Mouse (Mus musculus) lung, embryonic 14.5 days (tissue): Measurements from ENCODE around the gene Nif3l1. TPM values are rescaled to one million over a fixed set of nuclear protein-coding genes. Genes with fewer than 3 reads are reported as not detected.

Experiments
- ATAC-seq: fragments of 200-750 bp; cut with Nextera tagmentation; 2 replicates; pipeline ENCODE4 v1.8.0; 2017; ENCODE audit warnings: mild to moderate bottlenecking, moderate TSS enrichment, moderate library complexity; ENCODE audit not compliant: insufficient read depth
- DNase-seq: peaks from one replicate; pipeline ENCODE4 v3.0.0-alpha.2; 2015
- H3K27ac ChIP-seq: fragments of 300-500 bp; sonication (generic); 2 replicates; pipeline ENCODE4 v1.5.1; 2014; ENCODE audit warnings: low read depth, mild to moderate bottlenecking, moderate library complexity
- H3K27me3 ChIP-seq: fragments of 300-500 bp; sonication (generic); 2 replicates; pipeline ENCODE4 v1.6.1; 2014; ENCODE audit warnings: low read length, control low read depth; ENCODE audit not compliant: insufficient read depth
- H3K36me3 ChIP-seq: fragments of 300-500 bp; sonication (generic); 2 replicates; pipeline ENCODE4 v1.6.1; 2014; ENCODE audit warnings: control low read depth; ENCODE audit not compliant: insufficient read depth
- H3K4me1 ChIP-seq: fragments of 300-500 bp; sonication (generic); 2 replicates; pipeline ENCODE4 v1.6.1; 2014; ENCODE audit warnings: antibody characterized with exemption, control low read depth; ENCODE audit not compliant: insufficient read depth
- H3K4me2 ChIP-seq: fragments of 300-500 bp; sonication (generic); 2 replicates; pipeline ENCODE4 v1.6.1; 2014; ENCODE audit warnings: mild to moderate bottlenecking
- H3K4me3 ChIP-seq: fragments of 300-500 bp; sonication (generic); 2 replicates; pipeline ENCODE4 v1.5.1; 2014; ENCODE audit warnings: low read depth, low read length
- H3K9ac ChIP-seq: fragments of 300-500 bp; sonication (generic); 2 replicates; pipeline ENCODE4 v1.6.1; 2014
- H3K9me3 ChIP-seq: fragments of 300-500 bp; sonication (generic); 2 replicates; pipeline ENCODE4 v1.6.1; 2016; ENCODE audit warnings: low read depth, low read length, control low read depth
- CTCF ChIP-seq: IDR thresholded peaks from 2 replicates; pipeline ENCODE4 v1.5.1; 2016; ENCODE audit warnings: antibody characterized with exemption, low read depth
- WGBS: fragments of 180-500 bp; shearing (Covaris S2); extraction: QIAGEN DNeasy Blood & Tissue Kit; methylation state at CpG from one replicate; pipeline ENCODE4 v1.1.7; 2014; 5-methylcytosine and 5-hydroxymethylcytosine counted together
- polyA plus RNA-seq: library from polyadenylated mRNA; unstranded; fragments of >200 nt; fragmentation: Nextera tagmentation; extraction: Ambion mirVana; gene quantifications from 2 replicates; pipeline ENCODE4 v1.2.1, GENCODE M21; 2014

Gene Nif3l1
- polyA plus RNA-seq, 1 experiment from 2014 or later, result 53.8 TPM

DNA sequence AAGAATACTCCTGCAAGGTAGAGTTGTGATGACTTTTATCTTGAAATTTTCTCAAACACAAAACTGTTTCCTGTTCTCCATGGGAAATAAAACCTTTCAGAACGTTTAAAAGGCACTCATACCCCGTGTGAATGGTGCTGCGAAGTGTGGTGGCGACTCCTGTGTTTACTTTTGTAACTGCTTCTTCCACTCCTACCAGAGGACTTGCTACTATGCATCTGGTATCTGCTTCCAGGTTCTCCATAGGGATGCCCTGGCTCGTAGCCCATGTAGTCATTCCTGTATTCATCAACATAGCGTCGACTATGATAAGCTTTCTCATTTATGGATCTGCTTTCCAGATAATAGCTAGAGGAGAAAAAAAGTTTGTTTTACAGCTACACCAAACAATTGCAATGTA lies 24.0 kb upstream of the Nif3l1 start:
- no peak overlapping the region for H3K9ac ChIP-seq
- H3K36me3 ChIP-seq, result peaks cover 55% of the 10 kb centered on the region
- peaks cover 9% of the 10 kb centered on the region; the same call in 1 of the 2 replicates for H3K4me1 ChIP-seq
- peak overlapping the region; percentile 83; the same call in 1 of the 2 replicates for H3K4me2 ChIP-seq
- H3K4me3 ChIP-seq, result peak overlapping the region; percentile 100; the same call in 1 of the 2 replicates
- H3K9me3 ChIP-seq, result no peaks in the 10 kb centered on the region
- DNase-seq, result no peak
- WGBS, result 44% methylated on average over 7 of the region's 7 CpGs
- ATAC-seq, result no peak
- H3K27ac ChIP-seq, result no peak overlapping the region
- H3K27me3 ChIP-seq, result no peaks in the 10 kb centered on the region
- TF ChIP-seq CTCF, result no peak

DNA sequence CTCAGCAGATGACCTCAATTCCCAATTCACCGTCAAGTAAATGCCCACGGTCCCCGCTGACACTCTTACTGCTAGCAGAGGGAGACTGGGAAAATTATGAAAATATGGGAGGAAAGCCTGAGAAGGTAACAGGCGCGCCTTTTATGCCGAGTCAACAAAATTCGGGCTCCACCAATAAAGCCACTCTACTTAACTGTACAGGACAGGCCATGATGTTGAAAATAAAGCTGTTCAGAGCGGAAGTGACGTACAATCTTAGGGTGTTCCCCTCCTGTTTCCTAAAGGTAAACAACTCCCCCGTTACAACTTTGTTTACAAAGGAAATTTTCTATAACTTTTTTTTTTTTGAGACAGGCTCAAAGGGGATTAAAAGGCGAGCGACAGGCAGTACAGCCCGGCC lies 22.1 kb upstream of the Nif3l1 start:
- Histone ChIP-seq H3K4me3 (peak overlapping the region; percentile 100), H3K4me1 (peaks cover 9% of the 10 kb centered on the region; the same call in 1 of the 2 replicates), H3K27me3 (no peaks in the 10 kb centered on the region), H3K36me3 (peaks cover 37% of the 10 kb centered on the region), H3K9ac (peak overlapping the region; percentile 100), H3K27ac (peak overlapping the region; percentile 100), H3K4me2 (peak overlapping the region; percentile 83), H3K9me3 (no peaks in the 10 kb centered on the region)
- ATAC-seq (peak; percentile 66), DNase-seq (peak; percentile 87)
- no peak for TF ChIP-seq CTCF
- WGBS, result 4% methylated on average over 13 of the region's 13 CpGs

- peak; percentile 94 for ATAC-seq
- Histone ChIP-seq H3K9me3 (no peaks in the 10 kb centered on the region), H3K4me1 (peaks cover 9% of the 10 kb centered on the region; the same call in 1 of the 2 replicates), H3K27me3 (no peaks in the 10 kb centered on the region), H3K4me2 (peak within 1 kb of the TSS; percentile 83), H3K36me3 (peaks cover 30% of the 10 kb centered on the region), H3K9ac (peak within 1 kb of the TSS; percentile 100), H3K27ac (peak within 1 kb of the TSS; percentile 100), H3K4me3 (peak within 1 kb of the TSS; percentile 100)
- no peak for TF ChIP-seq CTCF
- peak; percentile 98 for DNase-seq
- under 1% methylated on average over 79 of the region's 79 CpGs for WGBS
Observed at GRCm38 (mm10) chr1:58423371-58424248, 21.3 kb upstream of the Nif3l1 start, which contains the start of gene Clk1. Clk1 (minus strand) TSS chr1:58424066.

DNA sequence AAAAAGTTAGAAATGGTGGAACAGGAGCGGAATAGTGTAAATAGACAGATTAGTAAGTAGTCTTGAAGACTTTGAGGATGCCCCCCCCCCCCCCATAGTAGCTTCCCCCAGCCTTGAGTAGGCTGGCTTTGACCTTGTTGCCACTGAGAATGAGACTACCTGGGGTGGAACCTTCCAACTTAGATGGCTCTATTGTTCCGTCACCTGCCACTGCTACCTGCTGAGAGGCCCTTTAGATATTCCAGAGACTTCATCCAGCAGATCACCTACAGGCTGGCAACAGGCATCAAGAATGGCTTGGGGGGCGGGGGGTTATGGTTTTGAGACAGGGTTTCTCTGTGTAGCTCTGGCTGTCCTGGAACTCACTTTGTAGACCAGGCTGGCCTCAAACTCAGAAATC lies 20.4 kb upstream of the Nif3l1 start:
- DNase-seq, result no peak
- H3K4me3 ChIP-seq, result no peak overlapping the region
- TF ChIP-seq CTCF, result no peak
- H3K9ac ChIP-seq, result no peak overlapping the region
- peaks cover 9% of the 10 kb centered on the region; the same call in 1 of the 2 replicates for H3K4me1 ChIP-seq
- no peaks in the 10 kb centered on the region for H3K9me3 ChIP-seq
- WGBS, result 84% methylated on average over 3 of the region's 3 CpGs
- H3K4me2 ChIP-seq, result no peak overlapping the region; the same call in 1 of the 2 replicates
- no peaks in the 10 kb centered on the region for H3K27me3 ChIP-seq
- peaks cover 21% of the 10 kb centered on the region for H3K36me3 ChIP-seq
- no peak for ATAC-seq
- H3K27ac ChIP-seq, result no peak overlapping the region

GRCm38 (mm10) chr1:58444691-58445090 lies 260 bp upstream of the Nif3l1 start:
- Histone ChIP-seq H3K27ac (peak overlapping the region; percentile 93), H3K9me3 (no peaks in the 10 kb centered on the region), H3K27me3 (no peaks in the 10 kb centered on the region), H3K4me1 (no peaks in the 10 kb centered on the region), H3K4me3 (peak overlapping the region; percentile 70), H3K9ac (peak overlapping the region; percentile 82), H3K4me2 (peak overlapping the region; percentile 76), H3K36me3 (peaks cover 39% of the 10 kb centered on the region)
- no peak for TF ChIP-seq CTCF
- DNase-seq, result no peak
- 7% methylated on average over 10 of the region's 10 CpGs for WGBS
- no peak for ATAC-seq

GRCm38 (mm10) chr1:58445861-58446260 lies 910 bp downstream of the Nif3l1 start:
- H3K4me3 ChIP-seq, result peak overlapping the region; percentile 70
- peak overlapping the region; percentile 82 for H3K9ac ChIP-seq
- DNase-seq (no peak), ATAC-seq (no peak)
- peak overlapping the region; percentile 93 for H3K27ac ChIP-seq
- H3K27me3 ChIP-seq, result no peaks in the 10 kb centered on the region
- no peak for TF ChIP-seq CTCF
- H3K4me2 ChIP-seq, result peak overlapping the region; percentile 76
- H3K9me3 ChIP-seq, result no peaks in the 10 kb centered on the region
- peaks cover 34% of the 10 kb centered on the region for H3K36me3 ChIP-seq
- 3% methylated on average over 11 of the region's 11 CpGs for WGBS
- no peaks in the 10 kb centered on the region for H3K4me1 ChIP-seq

GRCm38 (mm10) chr1:58447766-58448165 lies 2.8 kb downstream of the Nif3l1 start:
- ATAC-seq, result no peak
- no peaks in the 10 kb centered on the region for H3K27me3 ChIP-seq
- H3K9ac ChIP-seq, result no peak overlapping the region
- no peaks in the 10 kb centered on the region for H3K9me3 ChIP-seq
- 92% methylated on average over 7 of the region's 7 CpGs for WGBS
- no peak overlapping the region for H3K4me2 ChIP-seq
- peaks cover 36% of the 10 kb centered on the region for H3K36me3 ChIP-seq
- no peak for TF ChIP-seq CTCF
- H3K27ac ChIP-seq, result no peak overlapping the region
- DNase-seq, result no peak
- H3K4me1 ChIP-seq, result no peaks in the 10 kb centered on the region
- H3K4me3 ChIP-seq, result no peak overlapping the region
